Mouse (Mus musculus) heart, adult 2 months (tissue): Measurements from ENCODE around the gene Sox3. TPM values are rescaled to one million over a fixed set of nuclear protein-coding genes. Genes with fewer than 3 reads are reported as not detected.

Source experiments
- DNase-seq, 2 experiments: peaks; one replicate each; pipeline ENCODE4 v3.0.0; 2021
- H3K27ac ChIP-seq: fragments of 200-600 bp; 2 replicates; pipeline ENCODE4 v1.8.1; 2022
- H3K27me3 ChIP-seq: fragments of 200-500 bp; 2 replicates; pipeline ENCODE4 v1.6.1; 2012; ENCODE audit warnings: mild to moderate bottlenecking, low read length, inconsistent platforms, mixed read lengths; ENCODE audit not compliant: control insufficient read depth, insufficient read depth
- H3K36me3 ChIP-seq: fragments of 200-500 bp; 2 replicates; pipeline ENCODE4 v1.6.1; 2012; ENCODE audit warnings: low read length, inconsistent platforms; ENCODE audit not compliant: control insufficient read depth, insufficient read depth
- H3K4me1 ChIP-seq: fragments of 200-500 bp; 2 replicates; pipeline ENCODE4 v1.6.1; 2011; ENCODE audit warnings: low read length; ENCODE audit not compliant: control insufficient read depth, insufficient read depth
- H3K4me3 ChIP-seq: fragments of 200-600 bp; 2 replicates; pipeline ENCODE4 v1.8.1; 2022
- H3K79me2 ChIP-seq: fragments of 200-500 bp; replicated peaks from 2 replicates; pipeline ENCODE4 v1.6.1; 2012; ENCODE audit warnings: mild to moderate bottlenecking, inconsistent platforms, low read length, moderate library complexity, mixed read lengths; ENCODE audit not compliant: control insufficient read depth, insufficient read depth
- H3K9ac ChIP-seq: fragments of 200-500 bp; 2 replicates; pipeline ENCODE4 v1.6.1; 2012; ENCODE audit warnings: low read depth, mild to moderate bottlenecking, control low read depth, inconsistent platforms, low read length, mixed read lengths
- CTCF ChIP-seq: fragments of 200-600 bp; IDR thresholded peaks from 2 replicates; pipeline ENCODE4 v1.8.1; 2022; ENCODE audit warnings: antibody characterized with exemption, mild to moderate bottlenecking, moderate library complexity
- EP300 ChIP-seq: fragments of 200-500 bp; IDR thresholded peaks from 2 replicates; pipeline ENCODE4 v1.6.1; 2011; ENCODE audit warnings: low read depth, low read length, control low read depth; ENCODE audit not compliant: insufficient read depth
- POLR2A ChIP-seq: fragments of 200-500 bp; IDR thresholded peaks from 2 replicates; pipeline ENCODE4 v1.6.1; 2011; ENCODE audit warnings: mild to moderate bottlenecking, low read depth, low read length, control low read depth; ENCODE audit not compliant: insufficient read depth
- WGBS: fragments of 180-500 bp; shearing (Covaris S2); methylation state at CpG from one replicate; pipeline ENCODE4 v1.1.7; 2018; 5-methylcytosine and 5-hydroxymethylcytosine counted together
- intact Hi-C: fragments of 180-260 bp; cut with DNase I; formaldehyde crosslinking; loops from one replicate; pipeline ENCODE4 v1.15.1; 2025
- long read RNA-seq: library from polyadenylated mRNA; stranded (forward); transcript quantifications from one replicate; pipeline ENCODE4 v2.0.0, GENCODE M21; 2021
- polyA plus RNA-seq: library from polyadenylated mRNA; depleted of rRNA; stranded (reverse); fragments of >200 nt; gene quantifications from 2 replicates; pipeline ENCODE4 v1.2.3, GENCODE M21; 2012; rRNA removed
- total RNA-seq, 2 experiments: library from RNA; stranded (reverse); gene quantifications; 2 replicates each; pipeline ENCODE4 v1.2.3; 2021

Sox3 gene
- total RNA-seq (not detected), polyA plus RNA-seq (not detected in 2 replicates)
- long read RNA-seq, result 0 reads

GRCm38 (mm10) chrX:60892801-60893681 is at the start of gene Sox3:
Gene Sox3 (minus strand): TSS chrX:60893430.
- Histone ChIP-seq H3K4me3 (no peak within 1 kb of the TSS), H3K79me2 (no peaks in the 10 kb centered on the region), H3K9ac (0 out of 2 replicates have a peak within 1 kb of the TSS, but pooled peaks have one; percentile 24), H3K36me3 (no peaks in the 10 kb centered on the region), H3K27ac (no peak within 1 kb of the TSS), H3K4me1 (no peaks in the 10 kb centered on the region), H3K27me3 (peaks cover 26% of the 10 kb centered on the region)
- intact Hi-C loops, result no loop called here
- no peak for DNase-seq
- 22% methylated on average over 89 of the region's 92 CpGs for WGBS
- TF ChIP-seq POLR2A, result no peak
- no peak for TF ChIP-seq EP300
- no peak for TF ChIP-seq CTCF

GRCm38 (mm10) chrX:60940225-60940624 is 47.0 kb upstream of the Sox3 start:
- Histone ChIP-seq H3K9ac (no peak overlapping the region), H3K36me3 (no peaks in the 10 kb centered on the region), H3K79me2 (no peaks in the 10 kb centered on the region), H3K4me3 (no peak overlapping the region), H3K27me3 (no peaks in the 10 kb centered on the region), H3K4me1 (no peaks in the 10 kb centered on the region), H3K27ac (no peak overlapping the region)
- DNase-seq, result no peak
- TF ChIP-seq EP300 (no peak), POLR2A (no peak), CTCF (no peak)
- 79% methylated on average over 3 of the region's 3 CpGs for WGBS
- intact Hi-C loops, result no loop called here

- H3K9ac ChIP-seq, result no peak overlapping the region
- H3K27ac ChIP-seq, result no peak overlapping the region
- no peak overlapping the region for H3K4me3 ChIP-seq
- H3K36me3 ChIP-seq, result no peaks in the 10 kb centered on the region
- H3K27me3 ChIP-seq, result peaks cover 8% of the 10 kb centered on the region; the same call in 1 of the 2 replicates
- no peak for DNase-seq
- no peaks in the 10 kb centered on the region for H3K4me1 ChIP-seq
- no peaks in the 10 kb centered on the region for H3K79me2 ChIP-seq
- TF ChIP-seq CTCF (no peak), POLR2A (no peak)
- intact Hi-C loops, result no loop called here
- WGBS, result 43% methylated on average over 4 of the region's 4 CpGs
Observed at GRCm38 (mm10) chrX:60899546-60899945, 6.3 kb upstream of the Sox3 start.

GRCm38 (mm10) chrX:60898641-60899040 is 5.4 kb upstream of the Sox3 start:
- intact Hi-C loops, result no loop called here
- DNase-seq, result no peak
- Histone ChIP-seq H3K4me1 (no peaks in the 10 kb centered on the region), H3K9ac (no peak overlapping the region), H3K36me3 (no peaks in the 10 kb centered on the region), H3K27me3 (peaks cover 12% of the 10 kb centered on the region), H3K79me2 (no peaks in the 10 kb centered on the region), H3K27ac (no peak overlapping the region), H3K4me3 (no peak overlapping the region)
- TF ChIP-seq EP300, result no peak
- no peak for TF ChIP-seq CTCF
- TF ChIP-seq POLR2A, result no peak
- 31% methylated on average over 18 of the region's 18 CpGs for WGBS

GRCm38 (mm10) chrX:60896296-60896695 is 3.1 kb upstream of the Sox3 start:
- no peak for DNase-seq
- Histone ChIP-seq H3K36me3 (no peaks in the 10 kb centered on the region), H3K27me3 (peaks cover 27% of the 10 kb centered on the region), H3K79me2 (no peaks in the 10 kb centered on the region), H3K4me3 (no peak overlapping the region), H3K27ac (no peak overlapping the region), H3K4me1 (no peaks in the 10 kb centered on the region), H3K9ac (no peak overlapping the region)
- 17% methylated on average over 13 of the region's 13 CpGs for WGBS
- intact Hi-C loops, result no loop called here
- TF ChIP-seq CTCF (no peak), POLR2A (no peak), EP300 (no peak)

- H3K4me1 ChIP-seq, result no peaks in the 10 kb centered on the region
- intact Hi-C loops, result no loop called here
- H3K27me3 ChIP-seq, result peaks cover 29% of the 10 kb centered on the region
- no peak for DNase-seq
- TF ChIP-seq POLR2A (no peak), CTCF (no peak), EP300 (no peak)
- H3K36me3 ChIP-seq, result no peaks in the 10 kb centered on the region
- no peak overlapping the region for H3K9ac ChIP-seq
- H3K4me3 ChIP-seq, result no peak overlapping the region
- no peak overlapping the region for H3K27ac ChIP-seq
- 12% methylated on average over 10 of the region's 11 CpGs for WGBS
- no peaks in the 10 kb centered on the region for H3K79me2 ChIP-seq
Observed at GRCm38 (mm10) chrX:60895416-60895815, 2.2 kb upstream of the Sox3 start.
